Mouse (Mus musculus) small intestine, adult 2 months (tissue): ENCODE data around the gene Fbxl16. TPM values are rescaled to one million over a fixed set of nuclear protein-coding genes. Genes with fewer than 3 reads are reported as not detected.

Source experiments
- H3K27ac ChIP-seq: fragments of 200-500 bp; 2 replicates; pipeline ENCODE4 v1.5.1; 2012; ENCODE audit warnings: low read depth, low read length, control low read depth, inconsistent platforms; ENCODE audit not compliant: insufficient read depth
- H3K27me3 ChIP-seq: fragments of 200-500 bp; 2 replicates; pipeline ENCODE4 v1.6.1; 2012; ENCODE audit warnings: mild to moderate bottlenecking, moderate library complexity, low read length, inconsistent platforms; ENCODE audit not compliant: control insufficient read depth, insufficient read depth
- H3K36me3 ChIP-seq: fragments of 200-500 bp; 2 replicates; pipeline ENCODE4 v1.6.1; 2012; ENCODE audit warnings: mild to moderate bottlenecking, low read length, control low read depth, inconsistent platforms; ENCODE audit not compliant: control insufficient read depth, insufficient read depth
- H3K4me1 ChIP-seq: fragments of 200-500 bp; 2 replicates; pipeline ENCODE4 v1.6.1; 2012; ENCODE audit warnings: low read length, inconsistent platforms, mixed read lengths; ENCODE audit not compliant: control insufficient read depth, insufficient read depth, insufficient read length
- H3K4me3 ChIP-seq: fragments of 200-500 bp; 2 replicates; pipeline ENCODE4 v1.5.1; 2012; ENCODE audit warnings: low read depth, mild to moderate bottlenecking, control low read depth, inconsistent platforms, low read length, moderate library complexity
- CTCF ChIP-seq: fragments of 200-500 bp; IDR thresholded peaks from 2 replicates; pipeline ENCODE4 v1.5.1; 2012; ENCODE audit warnings: low read depth, mild to moderate bottlenecking, control low read depth, inconsistent platforms, low read length, moderate library complexity, mixed read lengths; ENCODE audit not compliant: insufficient replicate concordance, insufficient read length; ENCODE audit errors: extremely low read depth
- POLR2A ChIP-seq: fragments of 200-500 bp; IDR thresholded peaks from 2 replicates; pipeline ENCODE4 v1.6.1; 2012; ENCODE audit warnings: low read depth, mild to moderate bottlenecking, control low read depth, inconsistent platforms, low read length, moderate library complexity
- WGBS: fragments of 180-500 bp; shearing (Covaris S2); methylation state at CpG from one replicate; pipeline ENCODE4 v1.1.7; 2018; 5-methylcytosine and 5-hydroxymethylcytosine counted together
- polyA plus RNA-seq: library from polyadenylated mRNA; depleted of rRNA; stranded (reverse); fragments of >200 nt; gene quantifications from 2 replicates; pipeline ENCODE4 v1.2.3, GENCODE M21; 2012

Fbxl16 gene
- polyA plus RNA-seq, 1 experiment: 3.7 TPM

DNA sequence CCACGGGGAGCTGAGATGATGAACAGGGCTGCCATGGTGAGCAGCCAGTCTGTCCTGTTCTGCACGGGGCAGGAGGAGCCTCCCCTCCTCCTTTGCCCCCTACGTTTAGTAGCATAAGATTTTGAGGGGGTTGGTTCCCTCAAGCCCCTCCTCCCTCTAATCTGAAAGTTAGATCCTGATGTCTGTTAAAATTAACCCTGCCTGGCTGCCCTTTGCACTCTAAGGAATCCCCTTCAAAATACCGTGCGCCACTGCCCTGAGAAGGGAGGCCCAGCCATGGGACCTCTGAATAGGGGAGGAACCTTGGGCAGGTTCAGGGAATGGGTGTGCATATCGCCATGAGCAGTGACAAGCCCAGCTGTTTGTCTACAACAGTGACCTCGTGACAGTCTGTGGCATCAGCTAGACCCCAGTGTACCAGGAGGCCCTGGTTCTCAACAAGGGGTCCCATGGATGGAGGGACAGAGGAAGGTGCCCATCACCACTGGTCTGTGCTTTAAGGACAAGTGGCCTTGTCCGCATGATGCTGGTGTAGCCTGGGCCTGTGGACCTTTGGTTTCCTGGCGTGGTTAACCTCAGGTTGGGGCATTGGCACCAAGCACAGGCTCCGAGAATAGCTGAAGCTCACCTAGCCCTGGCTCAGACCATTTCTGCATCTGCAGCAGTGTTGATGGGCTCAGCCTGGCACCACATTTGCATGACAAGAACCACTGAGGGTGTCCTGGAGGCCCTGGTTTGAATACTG, 33.4 kb upstream of the Fbxl16 start:
- H3K4me3 ChIP-seq: no peak overlapping the region
- H3K36me3 ChIP-seq: peaks cover 28% of the 10 kb centered on the region
- H3K4me1 ChIP-seq: peaks cover 7% of the 10 kb centered on the region; the same call in 1 of the 2 replicates
- H3K27me3 ChIP-seq: no peaks in the 10 kb centered on the region
- TF ChIP-seq CTCF: no peak
- TF ChIP-seq POLR2A: no peak
- H3K27ac ChIP-seq: no peak overlapping the region
- WGBS: 78% methylated on average over 10 of the region's 10 CpGs

DNA sequence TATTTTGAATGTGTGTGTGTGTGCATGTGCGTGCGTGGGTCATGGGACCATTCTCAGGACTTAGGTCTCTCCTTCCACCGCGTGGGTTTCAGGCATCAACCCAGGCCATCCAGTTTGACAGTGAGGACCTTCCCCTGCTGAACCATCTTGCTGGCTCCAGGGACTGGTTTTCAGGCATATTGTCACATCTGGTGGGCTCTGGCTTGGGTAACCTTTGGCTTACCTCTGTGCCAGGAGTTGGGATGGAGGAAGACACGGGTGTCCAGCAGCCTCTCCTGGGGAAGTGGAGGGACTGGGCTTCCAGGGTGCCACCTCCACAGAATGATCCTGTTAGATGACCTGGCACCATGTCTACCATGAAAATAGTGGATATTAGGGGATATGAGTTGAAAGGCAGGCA, 30.9 kb upstream of the Fbxl16 start:
- TF ChIP-seq POLR2A: no peak
- no peak for TF ChIP-seq CTCF
- Histone ChIP-seq H3K4me3 (no peak overlapping the region), H3K4me1 (peaks cover 7% of the 10 kb centered on the region; the same call in 1 of the 2 replicates), H3K27me3 (no peaks in the 10 kb centered on the region), H3K27ac (no peak overlapping the region), H3K36me3 (peaks cover 46% of the 10 kb centered on the region)
- 96% methylated on average over 5 of the region's 5 CpGs for WGBS

DNA sequence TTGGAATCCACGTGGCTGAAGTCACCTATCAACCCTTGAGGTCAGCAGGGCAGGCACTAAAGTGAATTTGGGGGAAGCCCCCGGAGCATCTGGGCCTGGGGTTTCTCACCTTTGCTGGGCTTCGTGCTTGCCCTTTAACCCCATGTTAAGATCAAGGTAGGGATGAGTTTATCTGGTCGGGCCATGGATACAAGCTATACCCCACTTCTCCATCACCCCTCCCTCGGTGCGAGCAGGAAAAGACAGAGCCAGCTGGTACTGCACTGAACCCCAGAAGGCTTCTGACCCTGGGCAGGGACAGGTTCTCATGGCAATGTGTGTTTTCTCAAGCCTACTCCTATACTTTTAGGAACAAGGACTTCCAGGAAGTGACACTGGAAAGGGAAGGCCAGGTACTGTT, 27.5 kb upstream of the Fbxl16 start:
- peaks cover 3% of the 10 kb centered on the region; the same call in 1 of the 2 replicates for H3K4me1 ChIP-seq
- TF ChIP-seq POLR2A: no peak
- no peak for TF ChIP-seq CTCF
- H3K27ac ChIP-seq: no peak overlapping the region
- WGBS: 73% methylated on average over 6 of the region's 6 CpGs
- H3K27me3 ChIP-seq: no peaks in the 10 kb centered on the region
- H3K36me3 ChIP-seq: peaks cover 46% of the 10 kb centered on the region
- H3K4me3 ChIP-seq: no peak overlapping the region

DNA sequence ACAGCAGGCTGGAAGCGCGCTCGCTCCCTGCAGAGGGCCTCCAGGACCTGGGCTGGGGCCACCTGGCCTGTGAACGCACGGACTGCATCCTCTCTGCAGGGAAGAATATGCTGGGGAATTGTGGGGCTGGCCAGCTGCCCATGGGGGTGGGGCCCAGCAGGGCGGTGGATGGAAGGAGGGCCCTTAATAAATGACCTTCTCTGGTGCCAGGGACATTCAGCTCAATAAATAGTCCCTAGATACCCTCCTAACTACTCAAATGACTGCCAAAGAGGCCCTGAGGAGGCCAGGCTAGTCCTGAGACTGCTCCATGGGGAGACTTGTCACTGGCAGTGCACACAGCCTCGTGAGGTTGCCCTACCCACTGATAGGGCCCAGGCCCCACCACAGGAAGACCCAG, 25.8 kb upstream of the Fbxl16 start:
- no peak for TF ChIP-seq CTCF
- no peak for TF ChIP-seq POLR2A
- H3K27me3 ChIP-seq: no peaks in the 10 kb centered on the region
- peaks cover 34% of the 10 kb centered on the region for H3K36me3 ChIP-seq
- H3K4me3 ChIP-seq: no peak overlapping the region
- no peak overlapping the region for H3K27ac ChIP-seq
- peaks cover 3% of the 10 kb centered on the region; the same call in 1 of the 2 replicates for H3K4me1 ChIP-seq
- WGBS: 56% methylated on average over 7 of the region's 7 CpGs

DNA sequence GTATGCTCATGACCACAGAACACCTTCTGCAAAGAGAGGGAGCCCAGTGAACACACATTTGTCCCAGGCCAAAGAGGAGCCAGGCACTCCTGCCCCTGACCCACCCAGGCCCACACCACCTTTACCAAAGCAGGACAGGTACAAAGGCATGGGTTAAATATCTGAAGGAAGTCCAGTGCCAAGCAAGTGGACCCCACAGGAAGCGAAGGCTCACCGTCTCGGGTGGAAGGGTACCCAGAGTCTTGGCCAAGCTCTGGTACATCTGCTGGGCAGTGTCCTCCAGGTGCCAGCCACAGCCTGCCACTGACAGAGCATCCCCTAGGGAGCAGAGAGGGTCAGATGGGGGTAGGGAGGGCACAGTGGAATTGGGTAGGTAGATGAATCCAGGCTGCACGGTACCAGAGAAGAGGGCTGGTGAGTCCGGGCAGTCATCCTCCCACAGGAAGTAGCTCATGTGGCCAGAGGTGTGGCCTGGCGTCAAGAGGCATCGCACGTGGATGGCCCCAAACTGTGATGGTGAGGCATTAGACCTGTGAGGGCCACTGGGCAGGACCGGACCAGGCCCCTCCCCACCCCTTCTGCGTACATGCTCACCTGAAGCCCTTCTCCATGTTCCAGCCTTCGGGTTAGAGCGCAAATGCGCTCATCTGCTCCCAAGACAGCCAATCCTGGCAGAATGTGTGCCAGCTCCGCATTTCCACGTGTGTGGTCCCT, 24.9 kb upstream of the Fbxl16 start:
- Histone ChIP-seq H3K27me3 (no peaks in the 10 kb centered on the region), H3K4me3 (no peak overlapping the region), H3K27ac (no peak overlapping the region), H3K36me3 (peaks cover 31% of the 10 kb centered on the region), H3K4me1 (peaks cover 3% of the 10 kb centered on the region; the same call in 1 of the 2 replicates)
- TF ChIP-seq POLR2A (no peak), CTCF (no peak)
- 82% methylated on average over 15 of the region's 15 CpGs for WGBS

DNA sequence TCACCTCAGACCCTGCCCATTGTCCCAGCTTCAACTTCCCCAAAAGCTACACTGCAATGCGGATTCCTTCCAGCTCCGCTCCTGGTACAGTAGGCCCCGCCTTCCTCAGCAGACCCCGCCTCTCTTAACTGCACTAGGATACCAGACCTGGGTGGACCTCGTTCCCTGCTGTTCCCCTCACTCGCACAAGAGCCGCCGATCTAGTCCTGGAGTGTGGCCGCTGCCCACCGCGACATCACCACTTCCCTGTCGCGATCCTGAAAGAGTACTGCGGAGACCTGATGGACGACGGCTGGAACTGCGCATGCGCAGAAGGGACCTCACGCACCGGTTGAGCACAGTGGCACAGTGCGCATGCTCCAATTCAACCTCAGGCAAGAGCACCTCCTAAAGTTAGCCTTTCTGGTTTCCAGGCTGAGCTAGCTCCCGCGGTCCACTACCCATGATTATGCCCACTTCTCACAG, 23.6 kb upstream of the Fbxl16 start, which contains the start of gene Haghl:
Haghl (minus strand) TSS at position 393 of the 465 bp plus-strand sequence.
- peaks cover 3% of the 10 kb centered on the region; the same call in 1 of the 2 replicates for H3K4me1 ChIP-seq
- WGBS: under 1% methylated on average over 23 of the region's 23 CpGs
- no peak within 1 kb of the TSS for H3K27ac ChIP-seq
- no peaks in the 10 kb centered on the region for H3K27me3 ChIP-seq
- peak within 1 kb of the TSS; percentile 67 for H3K4me3 ChIP-seq
- peaks cover 22% of the 10 kb centered on the region for H3K36me3 ChIP-seq
- TF ChIP-seq POLR2A (no peak), CTCF (no peak)

DNA sequence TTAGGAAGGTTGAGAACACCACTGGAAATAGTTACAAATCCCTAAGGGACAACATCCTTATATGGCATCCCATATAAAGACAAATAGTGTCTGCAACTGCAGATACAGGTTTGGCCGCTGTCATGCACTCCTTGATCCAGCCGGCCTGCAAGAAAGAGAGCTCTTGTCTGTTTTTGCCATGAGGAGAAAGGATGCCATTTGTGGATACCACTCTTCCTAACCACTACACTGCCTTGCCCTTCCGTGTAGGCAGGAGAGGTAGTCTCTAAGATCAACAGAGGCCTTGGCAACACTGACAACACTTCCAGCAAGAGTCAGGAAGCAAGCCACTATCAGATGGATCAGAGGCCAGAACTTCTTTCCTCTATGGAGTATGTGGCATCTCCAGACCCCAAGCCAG, 22.6 kb upstream of the Fbxl16 start, which contains the start of gene Ccdc78:
Ccdc78 (plus strand) TSS at position 301 of the 400 bp plus-strand sequence.
- Histone ChIP-seq H3K27me3 (no peaks in the 10 kb centered on the region), H3K27ac (no peak within 1 kb of the TSS), H3K4me3 (peak within 1 kb of the TSS; percentile 67), H3K4me1 (peaks cover 5% of the 10 kb centered on the region), H3K36me3 (peaks cover 12% of the 10 kb centered on the region)
- WGBS: 76% methylated on average over 3 of the region's 3 CpGs
- TF ChIP-seq CTCF (no peak), POLR2A (no peak)
